Mouse (Mus musculus): Measurements from ENCODE around the gene Gm49322.

DNA sequence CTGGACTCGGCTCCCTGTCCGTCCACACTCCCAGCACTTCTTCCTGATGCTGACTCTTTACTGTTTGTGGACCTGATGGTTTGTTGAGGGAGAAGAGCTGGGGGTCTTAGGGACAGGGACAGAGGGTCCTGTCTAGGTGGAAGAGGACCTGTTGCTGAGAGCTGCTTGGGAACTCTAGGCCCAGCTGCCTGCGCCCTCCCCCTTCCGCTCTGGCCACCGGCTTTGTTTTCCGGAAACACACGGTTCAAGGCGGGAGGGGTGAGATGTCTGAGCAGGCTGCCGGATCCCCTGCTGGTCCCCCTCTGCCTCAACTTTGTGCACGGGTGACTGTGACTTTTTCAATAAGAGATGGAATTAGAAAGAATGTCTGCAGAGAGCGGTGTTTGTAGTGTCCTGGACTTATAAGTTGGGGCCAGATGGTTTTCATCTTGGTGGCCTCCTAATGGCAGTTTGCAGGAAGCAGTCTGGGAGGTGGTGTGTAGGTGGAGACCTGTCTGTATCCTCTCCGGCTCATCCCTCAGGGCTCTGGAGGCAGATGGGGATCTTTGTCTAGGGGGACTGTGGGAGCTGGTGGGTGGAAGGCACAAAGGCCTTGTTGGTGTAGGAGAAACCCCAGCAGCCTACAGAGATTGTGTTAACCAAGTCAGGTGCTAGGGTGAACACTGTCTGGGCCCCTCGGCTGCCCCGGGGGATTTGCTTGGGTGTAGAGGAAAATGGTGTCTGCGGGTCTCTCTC is 17.8 kb downstream of the Gm49322 start:
- TF ChIP-seq CTCF (IDR thresholded peaks at IDR 0.05; ENCODE audit: insufficient read depth, low read depth, low read length) (no peak), POLR2A (IDR thresholded peaks at IDR 0.05; ENCODE audit: insufficient read depth, low read depth, low read length) (no peak)

Measured in olfactory bulb, adult 2 months (tissue).